Mouse (Mus musculus) neural tube, embryonic 13.5 days (tissue): Measurements from ENCODE around the gene Polr2b. TPM values are rescaled to one million over a fixed set of nuclear protein-coding genes. Genes with fewer than 3 reads are reported as not detected.

Experiments
- ATAC-seq: fragments of 200-750 bp; cut with Nextera tagmentation; 2 replicates; pipeline ENCODE4 v1.8.0; 2017; ENCODE audit warnings: low read depth, mild to moderate bottlenecking, moderate TSS enrichment, moderate library complexity
- H3K27ac ChIP-seq: fragments of 300-500 bp; sonication (generic); replicated peaks from 2 replicates; pipeline ENCODE4 v1.5.1; 2015; ENCODE audit warnings: moderate library complexity, mild to moderate bottlenecking, inconsistent platforms
- H3K27me3 ChIP-seq: fragments of 300-500 bp; sonication (generic); 2 replicates; pipeline ENCODE4 v1.6.1; 2015; ENCODE audit warnings: mild to moderate bottlenecking, inconsistent platforms
- H3K36me3 ChIP-seq: fragments of 300-500 bp; sonication (generic); 2 replicates; pipeline ENCODE4 v1.6.1; 2015; ENCODE audit warnings: mild to moderate bottlenecking, inconsistent platforms
- H3K4me1 ChIP-seq: fragments of 300-500 bp; sonication (generic); replicated peaks from 2 replicates; pipeline ENCODE4 v1.6.1; 2015; ENCODE audit warnings: inconsistent platforms
- H3K4me2 ChIP-seq: fragments of 300-500 bp; sonication (generic); 2 replicates; pipeline ENCODE4 v1.6.1; 2015; ENCODE audit warnings: inconsistent platforms, mild to moderate bottlenecking, moderate library complexity
- H3K4me3 ChIP-seq: fragments of 300-500 bp; sonication (generic); 2 replicates; pipeline ENCODE4 v1.5.1; 2015; ENCODE audit warnings: mild to moderate bottlenecking, inconsistent platforms
- H3K9ac ChIP-seq: fragments of 300-500 bp; sonication (generic); 2 replicates; pipeline ENCODE4 v1.6.1; 2015; ENCODE audit warnings: moderate library complexity, mild to moderate bottlenecking, inconsistent platforms
- H3K9me3 ChIP-seq: fragments of 300-500 bp; sonication (generic); 2 replicates; pipeline ENCODE4 v1.6.1; 2016; ENCODE audit warnings: inconsistent platforms
- WGBS: fragments of 180-500 bp; shearing (Covaris S2); methylation state at CpG from one replicate; pipeline ENCODE4 v1.1.7; 2015; 5-methylcytosine and 5-hydroxymethylcytosine counted together
- polyA plus RNA-seq: library from polyadenylated mRNA; unstranded; fragments of >200 nt; fragmentation: Nextera tagmentation; extraction: Ambion mirVana; gene quantifications from 2 replicates; pipeline ENCODE4 v1.2.1, GENCODE M21; 2015

Polr2b gene
- 62.3 and 71.8 TPM in 2 replicates for polyA plus RNA-seq

GRCm38 (mm10) chr5:77309924-77310772 lies at the start of gene Polr2b, which contains the start of gene Noa1:
Gene Polr2b (plus strand): TSS chr5:77310147.
Gene Noa1 (minus strand): TSS chr5:77310084.
- peak within 1 kb of the TSS; percentile 90 for H3K27ac ChIP-seq
- H3K4me3 ChIP-seq, result peak within 1 kb of the TSS; percentile 99
- peaks cover 32% of the 10 kb centered on the region for H3K4me1 ChIP-seq
- H3K9ac ChIP-seq, result peak within 1 kb of the TSS; percentile 92
- no peaks in the 10 kb centered on the region for H3K9me3 ChIP-seq
- peak within 1 kb of the TSS; percentile 100 for H3K4me2 ChIP-seq
- under 1% methylated on average over 85 of the region's 85 CpGs for WGBS
- no peaks in the 10 kb centered on the region for H3K27me3 ChIP-seq
- peak; percentile 97 for ATAC-seq
- peaks cover 43% of the 10 kb centered on the region for H3K36me3 ChIP-seq

- H3K36me3 ChIP-seq, result no peaks in the 10 kb centered on the region
- no peak for ATAC-seq
- no peak overlapping the region for H3K9ac ChIP-seq
- H3K9me3 ChIP-seq, result no peaks in the 10 kb centered on the region
- peaks cover 10% of the 10 kb centered on the region; the same call in 1 of the 2 replicates for H3K27me3 ChIP-seq
- no peak overlapping the region for H3K4me3 ChIP-seq
- H3K4me1 ChIP-seq, result no peaks in the 10 kb centered on the region; the same call in 1 of the 2 replicates
- 78% methylated on average over 4 of the region's 4 CpGs for WGBS
- no peak overlapping the region for H3K27ac ChIP-seq
- H3K4me2 ChIP-seq, result no peak overlapping the region
Measured at GRCm38 (mm10) chr5:77261137-77261536, 48.8 kb upstream of the Polr2b start.

GRCm38 (mm10) chr5:77262105-77262504 lies 47.8 kb upstream of the Polr2b start:
- Histone ChIP-seq H3K9me3 (no peaks in the 10 kb centered on the region), H3K9ac (no peak overlapping the region), H3K4me3 (no peak overlapping the region), H3K4me1 (peaks cover 6% of the 10 kb centered on the region; the same call in 1 of the 2 replicates), H3K27ac (no peak overlapping the region), H3K4me2 (no peak overlapping the region), H3K27me3 (peaks cover 10% of the 10 kb centered on the region; the same call in 1 of the 2 replicates), H3K36me3 (no peaks in the 10 kb centered on the region)
- ATAC-seq, result no peak
- 28% methylated on average over 5 of the region's 5 CpGs for WGBS

- Histone ChIP-seq H3K4me3 (peak within 1 kb of the TSS; percentile 91), H3K27me3 (peaks cover 10% of the 10 kb centered on the region; the same call in 1 of the 2 replicates), H3K9ac (peak within 1 kb of the TSS; percentile 90), H3K27ac (peak within 1 kb of the TSS; percentile 88), H3K36me3 (peaks cover 18% of the 10 kb centered on the region), H3K4me1 (peaks cover 21% of the 10 kb centered on the region), H3K4me2 (peak within 1 kb of the TSS; percentile 76), H3K9me3 (no peaks in the 10 kb centered on the region)
- peak; percentile 91 for ATAC-seq
- under 1% methylated on average over 60 of the region's 78 CpGs for WGBS
Measured at GRCm38 (mm10) chr5:77265081-77265670, 44.8 kb upstream of the Polr2b start, which contains the start of gene Rest. Gene Rest (plus strand): TSS chr5:77265491.

GRCm38 (mm10) chr5:77265671-77266065 lies 44.3 kb upstream of the Polr2b start:
- H3K4me1 ChIP-seq, result peaks cover 21% of the 10 kb centered on the region
- under 1% methylated on average over 51 of the region's 53 CpGs for WGBS

GRCm38 (mm10) chr5:77266066-77266885 lies 43.7 kb upstream of the Polr2b start:
- Histone ChIP-seq H3K4me1 (peaks cover 21% of the 10 kb centered on the region), H3K4me3 (peak overlapping the region; percentile 91), H3K27me3 (peaks cover 10% of the 10 kb centered on the region; the same call in 1 of the 2 replicates), H3K9ac (peak overlapping the region; percentile 90), H3K36me3 (peaks cover 20% of the 10 kb centered on the region), H3K27ac (peak overlapping the region; percentile 88), H3K4me2 (peak overlapping the region; percentile 76), H3K9me3 (no peaks in the 10 kb centered on the region)
- peak; percentile 68 for ATAC-seq
- under 1% methylated on average over 87 of the region's 87 CpGs for WGBS

More at GRCm38 (mm10) chr5:77265671-77266065, 44.3 kb upstream of the Polr2b start:
- H3K27me3 ChIP-seq, result peaks cover 10% of the 10 kb centered on the region; the same call in 1 of the 2 replicates
- peak overlapping the region; percentile 88 for H3K27ac ChIP-seq
- ATAC-seq, result peak; percentile 90
- peaks cover 18% of the 10 kb centered on the region for H3K36me3 ChIP-seq
- H3K9ac ChIP-seq, result peak overlapping the region; percentile 90
- H3K4me3 ChIP-seq, result peak overlapping the region; percentile 91
- H3K4me2 ChIP-seq, result peak overlapping the region; percentile 76
- H3K9me3 ChIP-seq, result no peaks in the 10 kb centered on the region

- 3% methylated on average over 11 of the region's 11 CpGs for WGBS
- peak overlapping the region; percentile 90 for H3K9ac ChIP-seq
- no peak for ATAC-seq
Measured at GRCm38 (mm10) chr5:77266886-77267401, 43.0 kb upstream of the Polr2b start.

GRCm38 (mm10) chr5:77267441-77267840 lies 42.5 kb upstream of the Polr2b start:
- ATAC-seq, result no peak
- Histone ChIP-seq H3K36me3 (peaks cover 25% of the 10 kb centered on the region), H3K27ac (no peak overlapping the region), H3K4me3 (peak overlapping the region; percentile 91), H3K4me1 (peaks cover 21% of the 10 kb centered on the region), H3K4me2 (peak overlapping the region; percentile 76), H3K9me3 (no peaks in the 10 kb centered on the region), H3K9ac (no peak overlapping the region), H3K27me3 (peaks cover 10% of the 10 kb centered on the region; the same call in 1 of the 2 replicates)
- WGBS, result 72% methylated on average over 4 of the region's 4 CpGs

More at GRCm38 (mm10) chr5:77266886-77267401, 43.0 kb upstream of the Polr2b start:
- H3K4me2 ChIP-seq, result peak overlapping the region; percentile 76
- peak overlapping the region; percentile 91 for H3K4me3 ChIP-seq
- peaks cover 25% of the 10 kb centered on the region for H3K36me3 ChIP-seq
- peaks cover 21% of the 10 kb centered on the region for H3K4me1 ChIP-seq
- peak overlapping the region; percentile 88 for H3K27ac ChIP-seq
- no peaks in the 10 kb centered on the region for H3K9me3 ChIP-seq
- H3K27me3 ChIP-seq, result peaks cover 10% of the 10 kb centered on the region; the same call in 1 of the 2 replicates

GRCm38 (mm10) chr5:77267957-77268624 lies 41.9 kb upstream of the Polr2b start:
- ATAC-seq, result no peak
- H3K27me3 ChIP-seq, result peaks cover 6% of the 10 kb centered on the region; the same call in 1 of the 2 replicates
- H3K4me2 ChIP-seq, result peak overlapping the region; percentile 76; the same call in 1 of the 2 replicates
- H3K9ac ChIP-seq, result no peak overlapping the region
- no peaks in the 10 kb centered on the region for H3K9me3 ChIP-seq
- peaks cover 21% of the 10 kb centered on the region for H3K4me1 ChIP-seq
- peaks cover 30% of the 10 kb centered on the region for H3K36me3 ChIP-seq
- H3K27ac ChIP-seq, result no peak overlapping the region
- H3K4me3 ChIP-seq, result no peak overlapping the region
- 95% methylated on average over 30 of the region's 30 CpGs for WGBS

GRCm38 (mm10) chr5:77269399-77269798 lies 40.5 kb upstream of the Polr2b start:
- Histone ChIP-seq H3K27ac (no peak overlapping the region), H3K4me1 (peaks cover 21% of the 10 kb centered on the region), H3K4me3 (no peak overlapping the region), H3K9me3 (no peaks in the 10 kb centered on the region), H3K27me3 (no peaks in the 10 kb centered on the region; the same call in 1 of the 2 replicates), H3K9ac (no peak overlapping the region), H3K4me2 (no peak overlapping the region), H3K36me3 (peaks cover 41% of the 10 kb centered on the region)
- 78% methylated on average over 8 of the region's 8 CpGs for WGBS
- no peak for ATAC-seq

- H3K36me3 ChIP-seq, result peaks cover 71% of the 10 kb centered on the region
- no peaks in the 10 kb centered on the region for H3K9me3 ChIP-seq
- no peak overlapping the region for H3K9ac ChIP-seq
- H3K4me2 ChIP-seq, result no peak overlapping the region
- H3K4me1 ChIP-seq, result peaks cover 5% of the 10 kb centered on the region
- no peak overlapping the region for H3K27ac ChIP-seq
- no peak overlapping the region for H3K4me3 ChIP-seq
- no peak for ATAC-seq
- WGBS, result 65% methylated on average over 7 of the region's 7 CpGs
- H3K27me3 ChIP-seq, result no peaks in the 10 kb centered on the region
Measured at GRCm38 (mm10) chr5:77273151-77273550, 36.8 kb upstream of the Polr2b start.
